Mouse (Mus musculus) heart, embryonic 13.5 days (tissue): ENCODE data around the gene Arhgef17. TPM values are rescaled to one million over a fixed set of nuclear protein-coding genes. Genes with fewer than 3 reads are reported as not detected.

Source experiments
- ATAC-seq: fragments of 200-750 bp; cut with Nextera tagmentation; 2 replicates; pipeline ENCODE4 v1.8.0; 2017; ENCODE audit warnings: moderate TSS enrichment; ENCODE audit not compliant: insufficient number of reproducible peaks, low FRiP score, low TSS enrichment; ENCODE audit errors: extremely low read depth
- H3K27ac ChIP-seq: fragments of 300-500 bp; sonication (generic); replicated peaks from 2 replicates; pipeline ENCODE4 v1.5.1; 2015; ENCODE audit warnings: moderate library complexity, mild to moderate bottlenecking, inconsistent platforms
- H3K27me3 ChIP-seq: fragments of 300-500 bp; sonication (generic); replicated peaks from 2 replicates; pipeline ENCODE4 v1.6.1; 2015; ENCODE audit warnings: mild to moderate bottlenecking, inconsistent platforms
- H3K36me3 ChIP-seq: fragments of 300-500 bp; sonication (generic); 2 replicates; pipeline ENCODE4 v1.6.1; 2015; ENCODE audit warnings: mild to moderate bottlenecking, inconsistent platforms
- H3K4me1 ChIP-seq: fragments of 300-500 bp; sonication (generic); 2 replicates; pipeline ENCODE4 v1.6.1; 2015; ENCODE audit warnings: inconsistent platforms
- H3K4me2 ChIP-seq: fragments of 300-500 bp; sonication (generic); 2 replicates; pipeline ENCODE4 v1.6.1; 2015; ENCODE audit warnings: inconsistent platforms, mild to moderate bottlenecking, moderate library complexity
- H3K4me3 ChIP-seq: fragments of 300-500 bp; sonication (generic); 2 replicates; pipeline ENCODE4 v1.5.1; 2015; ENCODE audit warnings: moderate library complexity, mild to moderate bottlenecking, inconsistent platforms
- H3K9ac ChIP-seq: fragments of 300-500 bp; sonication (generic); 2 replicates; pipeline ENCODE4 v1.6.1; 2015; ENCODE audit warnings: inconsistent platforms, mild to moderate bottlenecking, moderate library complexity
- H3K9me3 ChIP-seq: fragments of 300-500 bp; sonication (generic); 2 replicates; pipeline ENCODE4 v1.6.1; 2016; ENCODE audit warnings: inconsistent platforms
- WGBS: fragments of 180-500 bp; shearing (Covaris S2); methylation state at CpG from one replicate; pipeline ENCODE4 v1.1.7; 2015; ENCODE audit warnings: mixed read lengths; 5-methylcytosine and 5-hydroxymethylcytosine counted together
- polyA plus RNA-seq: library from polyadenylated mRNA; unstranded; fragments of >200 nt; fragmentation: Nextera tagmentation; extraction: Ambion mirVana; gene quantifications from 2 replicates; pipeline ENCODE4 v1.2.1, GENCODE M21; 2015

The Arhgef17 gene
- 5.2 and 5.7 TPM in 2 replicates for polyA plus RNA-seq

DNA sequence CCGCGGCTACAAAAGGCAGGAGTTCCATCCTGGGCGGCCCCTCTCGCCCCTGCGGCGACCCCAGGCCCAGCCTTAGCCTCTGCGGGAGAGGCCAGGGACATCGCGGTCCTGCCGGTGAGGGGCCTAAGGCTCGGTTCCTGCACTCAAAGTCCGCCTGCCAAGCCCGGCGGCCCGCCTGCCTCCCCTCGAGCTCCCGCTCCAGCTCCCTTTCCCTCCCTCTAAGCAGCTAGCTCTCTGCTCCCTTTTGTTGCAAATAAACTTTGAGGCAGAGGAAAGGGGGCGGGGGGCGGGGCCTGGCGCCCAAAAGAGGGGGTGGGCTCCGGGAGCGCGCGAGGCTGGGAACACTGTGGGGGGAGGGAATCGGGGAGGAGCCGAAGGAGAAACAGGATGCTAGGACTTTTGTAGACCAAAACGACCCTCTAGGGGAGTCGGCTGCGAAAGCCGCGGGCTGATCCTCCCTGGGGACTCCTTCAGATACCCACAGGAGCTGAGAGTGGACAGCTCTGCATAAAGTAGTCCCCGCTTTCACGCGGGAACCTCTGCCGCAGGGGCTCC lies at the start of gene Arhgef17:
Gene Arhgef17, minus strand, starts transcription at position 182 of the 555 bp plus-strand sequence.
- H3K27ac ChIP-seq: peak within 1 kb of the TSS; percentile 98
- H3K9ac ChIP-seq: peak within 1 kb of the TSS; percentile 97
- H3K4me1 ChIP-seq: peaks cover 41% of the 10 kb centered on the region
- ATAC-seq: peak; percentile 58
- peaks cover 5% of the 10 kb centered on the region; the same call in 1 of the 2 replicates for H3K36me3 ChIP-seq
- peak within 1 kb of the TSS; percentile 83 for H3K4me2 ChIP-seq
- under 1% methylated on average over 35 of the region's 35 CpGs for WGBS
- H3K9me3 ChIP-seq: no peaks in the 10 kb centered on the region
- peak within 1 kb of the TSS; percentile 84 for H3K4me3 ChIP-seq
- H3K27me3 ChIP-seq: peaks cover 6% of the 10 kb centered on the region; the same call in 1 of the 2 replicates

DNA sequence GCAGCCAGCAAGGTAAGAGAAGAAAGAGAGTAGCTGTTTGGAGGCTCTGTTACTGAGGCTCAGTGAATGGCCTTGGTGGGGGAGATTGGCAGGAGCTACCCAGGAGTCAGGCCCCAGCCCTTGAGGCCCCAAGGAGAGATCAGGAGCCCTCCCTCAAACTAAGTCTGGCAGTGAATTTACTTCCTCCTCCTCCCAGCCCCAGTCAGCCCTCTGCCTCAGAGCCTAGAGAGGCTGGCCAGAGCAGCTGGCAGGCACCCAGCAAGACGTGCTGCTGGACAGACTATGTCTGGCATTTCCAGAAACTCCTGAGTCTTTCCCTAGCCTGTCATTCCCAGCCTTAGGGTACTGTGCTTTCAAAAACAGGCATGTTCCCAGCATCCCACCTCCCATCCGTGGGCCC lies 47.3 kb upstream of the Arhgef17 start:
- H3K4me1 ChIP-seq: peaks cover 30% of the 10 kb centered on the region
- 16% methylated on average over 2 of the region's 2 CpGs for WGBS
- peak overlapping the region; percentile 30; the same call in 1 of the 2 replicates for H3K9ac ChIP-seq

DNA sequence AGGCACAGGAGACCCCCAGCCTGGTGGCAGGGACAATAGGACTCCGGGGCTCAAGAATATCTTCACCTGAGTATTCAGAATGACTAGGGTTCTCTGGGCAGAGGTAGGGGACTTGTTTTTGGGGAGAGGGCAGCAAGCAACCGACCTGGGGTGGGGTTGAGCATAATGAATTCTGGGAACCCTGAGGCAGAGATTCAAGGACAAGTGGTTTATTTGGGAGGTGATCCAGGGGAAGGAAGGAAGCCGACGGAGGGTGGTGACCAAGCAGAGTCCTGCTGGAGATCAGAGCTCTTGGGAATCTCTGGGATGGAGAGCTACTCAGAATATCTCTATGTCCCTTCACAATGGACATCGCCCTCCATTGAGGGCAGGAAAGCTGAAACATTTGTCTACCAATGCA lies 46.3 kb upstream of the Arhgef17 start:
- 69% methylated on average over 5 of the region's 5 CpGs for WGBS
- Histone ChIP-seq H3K9ac (no peak overlapping the region), H3K9me3 (no peaks in the 10 kb centered on the region), H3K27me3 (peaks cover 26% of the 10 kb centered on the region), H3K27ac (no peak overlapping the region), H3K4me1 (peaks cover 40% of the 10 kb centered on the region), H3K4me3 (no peak overlapping the region), H3K4me2 (no peak overlapping the region), H3K36me3 (no peaks in the 10 kb centered on the region)
- ATAC-seq: no peak

More for the DNA sequence above, 47.3 kb upstream of the Arhgef17 start:
- no peaks in the 10 kb centered on the region for H3K9me3 ChIP-seq
- peak; percentile 39; the same call in 1 of the 2 replicates for ATAC-seq
- H3K27me3 ChIP-seq: peaks cover 15% of the 10 kb centered on the region
- no peak overlapping the region for H3K4me2 ChIP-seq
- no peaks in the 10 kb centered on the region for H3K36me3 ChIP-seq
- no peak overlapping the region for H3K4me3 ChIP-seq
- H3K27ac ChIP-seq: peak overlapping the region; percentile 80

DNA sequence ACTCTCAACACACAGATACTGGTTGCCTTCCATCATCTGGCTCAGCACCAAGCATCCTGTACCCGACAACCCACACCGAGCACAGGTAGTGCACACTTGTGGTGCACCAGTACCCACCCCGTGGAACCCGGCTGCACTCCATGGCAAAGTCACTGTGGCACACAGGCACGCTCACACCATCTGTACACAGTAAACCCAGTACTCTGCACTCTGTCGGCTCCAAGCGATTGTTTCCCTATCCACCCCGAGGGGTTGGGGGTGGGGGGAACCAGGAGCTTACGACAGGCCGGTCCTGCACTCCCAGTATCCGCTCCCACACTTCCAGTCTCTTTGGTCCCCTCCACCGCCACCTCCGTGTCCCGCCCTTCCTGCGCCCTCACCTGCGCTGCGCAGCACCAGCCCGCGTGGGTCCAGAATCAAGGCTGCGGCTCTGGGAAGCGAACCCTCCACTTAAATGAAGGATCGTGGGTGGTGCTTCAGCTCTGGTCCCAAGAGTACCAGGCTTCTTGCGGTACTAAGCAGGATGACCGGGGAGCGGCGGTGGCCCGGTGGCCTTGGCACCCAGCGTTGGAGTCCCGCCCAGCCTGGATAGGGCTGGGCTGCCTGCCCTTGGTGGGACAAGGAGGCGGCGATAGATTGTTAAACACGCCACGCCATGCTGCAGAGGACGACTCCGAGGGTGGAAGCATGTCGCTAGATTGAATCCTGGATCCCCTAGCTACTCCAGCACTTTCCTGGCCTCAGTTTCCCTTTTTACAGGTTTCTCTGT lies 42.4 kb upstream of the Arhgef17 start, which contains the start of gene P2ry6:
Gene P2ry6, minus strand, starts transcription at position 515 of the 769 bp plus-strand sequence.
- Histone ChIP-seq H3K27ac (no peak within 1 kb of the TSS), H3K27me3 (peaks cover 60% of the 10 kb centered on the region), H3K4me2 (peak within 1 kb of the TSS; percentile 83), H3K9ac (peak within 1 kb of the TSS; percentile 68), H3K4me3 (peak within 1 kb of the TSS; percentile 52), H3K4me1 (peaks cover 50% of the 10 kb centered on the region), H3K9me3 (no peaks in the 10 kb centered on the region), H3K36me3 (no peaks in the 10 kb centered on the region)
- WGBS: 3% methylated on average over 36 of the region's 36 CpGs
- no peak for ATAC-seq

DNA sequence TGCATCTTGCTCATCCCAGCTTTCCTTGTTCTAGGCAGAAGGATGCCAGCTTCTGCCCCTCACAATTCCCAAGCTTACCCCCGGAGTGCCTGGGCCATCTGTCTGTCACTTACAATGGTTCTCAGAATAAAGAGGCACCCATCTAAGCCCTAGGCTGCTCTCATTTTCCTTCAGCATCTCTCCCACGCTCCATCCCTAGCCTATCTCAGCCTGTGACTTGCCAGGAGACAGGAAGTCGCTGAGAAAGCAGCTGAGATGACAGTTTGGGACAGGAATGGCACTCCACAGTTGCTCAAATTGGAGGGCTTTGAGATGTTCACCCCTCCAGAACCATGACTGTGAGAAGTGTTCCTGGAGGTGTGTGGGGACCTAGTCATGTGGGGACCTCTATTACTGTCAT lies 41.0 kb upstream of the Arhgef17 start:
- Histone ChIP-seq H3K9ac (no peak overlapping the region), H3K27me3 (peaks cover 60% of the 10 kb centered on the region), H3K4me2 (no peak overlapping the region), H3K27ac (no peak overlapping the region), H3K9me3 (no peaks in the 10 kb centered on the region), H3K4me1 (peaks cover 42% of the 10 kb centered on the region), H3K36me3 (no peaks in the 10 kb centered on the region), H3K4me3 (no peak overlapping the region)
- 27% methylated on average over 3 of the region's 3 CpGs for WGBS
- no peak for ATAC-seq

DNA sequence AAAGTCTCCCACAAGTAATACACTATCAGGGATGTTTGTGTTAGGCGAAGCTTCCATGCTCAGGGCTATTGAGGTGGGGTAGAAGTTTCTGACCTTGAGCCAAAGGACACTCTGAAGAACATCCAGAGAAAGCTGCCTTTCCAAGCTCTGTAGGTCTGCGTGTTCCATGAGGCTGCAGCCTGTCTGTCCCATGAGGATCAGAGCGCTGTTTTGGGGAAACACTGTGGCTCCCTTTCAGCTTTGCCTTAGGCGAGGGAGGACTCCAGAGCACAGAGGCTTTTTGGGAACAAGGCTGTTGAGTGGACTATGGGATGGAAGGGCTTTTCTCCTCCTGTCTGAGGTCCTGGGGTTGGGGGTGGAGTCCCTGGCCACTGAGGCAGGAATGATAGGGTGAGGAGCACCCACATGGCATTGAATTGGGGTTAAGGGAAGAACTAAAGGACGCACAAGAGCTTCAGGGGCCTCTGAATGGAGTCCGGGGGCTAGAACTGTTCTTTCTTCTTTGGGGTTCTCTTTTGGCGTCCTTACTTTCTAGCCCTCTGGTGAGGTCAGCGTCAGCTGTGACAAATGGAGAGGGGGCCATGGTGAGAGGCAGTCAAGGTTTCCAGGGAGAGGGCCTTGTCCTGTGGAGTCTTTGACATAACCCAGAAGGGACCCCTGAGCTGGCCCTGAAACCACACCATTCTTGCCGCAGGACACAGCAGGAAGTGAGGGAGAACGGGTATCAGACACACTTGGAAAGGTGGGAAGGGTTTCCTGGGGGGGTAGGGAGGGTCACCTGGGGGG lies 37.2 kb upstream of the Arhgef17 start:
- WGBS: 59% methylated on average over 10 of the region's 10 CpGs
- Histone ChIP-seq H3K27me3 (peaks cover 48% of the 10 kb centered on the region), H3K4me1 (peaks cover 43% of the 10 kb centered on the region)

DNA sequence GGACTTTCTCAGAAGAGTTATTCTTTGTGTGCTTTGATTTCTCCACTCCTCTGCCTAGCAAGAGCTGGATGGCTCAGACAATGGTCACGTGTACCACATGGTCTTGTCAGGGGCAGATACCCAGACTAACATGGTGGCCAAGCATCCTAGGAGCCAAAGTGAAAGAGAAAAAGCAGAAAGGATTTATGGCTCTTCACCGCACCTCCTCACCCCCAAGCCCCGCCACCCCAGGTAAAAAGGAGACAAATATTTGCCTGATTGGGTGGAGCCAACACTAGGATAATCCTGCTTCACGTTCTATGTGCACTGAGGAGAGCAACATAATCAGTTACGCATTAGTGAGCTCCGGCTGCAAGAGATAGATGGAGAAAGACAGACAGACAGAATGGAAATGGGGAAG lies 36.5 kb upstream of the Arhgef17 start:
- ATAC-seq: no peak
- H3K27me3 ChIP-seq: peaks cover 41% of the 10 kb centered on the region
- no peak overlapping the region for H3K27ac ChIP-seq
- WGBS: 81% methylated on average over 6 of the region's 6 CpGs
- no peak overlapping the region for H3K4me2 ChIP-seq
- H3K36me3 ChIP-seq: no peaks in the 10 kb centered on the region
- no peaks in the 10 kb centered on the region for H3K9me3 ChIP-seq
- peaks cover 36% of the 10 kb centered on the region for H3K4me1 ChIP-seq
- no peak overlapping the region for H3K4me3 ChIP-seq
- no peak overlapping the region for H3K9ac ChIP-seq

More for the DNA sequence above, 37.2 kb upstream of the Arhgef17 start:
- Histone ChIP-seq H3K9ac (no peak overlapping the region), H3K4me3 (no peak overlapping the region), H3K36me3 (no peaks in the 10 kb centered on the region), H3K4me2 (no peak overlapping the region), H3K27ac (no peak overlapping the region), H3K9me3 (no peaks in the 10 kb centered on the region)
- no peak for ATAC-seq

DNA sequence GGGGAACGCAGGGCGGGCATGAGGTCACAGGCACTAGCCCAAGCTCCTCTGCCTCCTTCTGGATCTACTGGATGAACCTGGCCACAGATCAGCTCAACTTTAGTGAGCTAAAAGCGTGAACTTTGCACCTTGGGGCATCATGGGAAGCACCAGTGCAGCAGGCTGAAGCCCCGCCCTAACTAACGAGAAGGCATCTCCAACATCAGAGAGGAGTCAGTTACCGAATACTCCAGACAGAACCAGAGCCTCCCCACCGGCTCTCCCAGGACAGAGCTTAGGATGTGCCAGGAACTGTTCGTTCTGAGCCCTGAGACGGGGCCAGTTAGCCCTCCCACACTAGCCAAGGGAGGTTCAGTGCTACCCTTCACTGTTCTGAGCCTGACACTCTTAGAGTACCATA lies 35.9 kb upstream of the Arhgef17 start:
- no peak overlapping the region for H3K27ac ChIP-seq
- peaks cover 41% of the 10 kb centered on the region for H3K27me3 ChIP-seq
- H3K4me1 ChIP-seq: peaks cover 34% of the 10 kb centered on the region
- no peak for ATAC-seq
- no peaks in the 10 kb centered on the region for H3K36me3 ChIP-seq
- WGBS: 74% methylated on average over 9 of the region's 9 CpGs
- no peak overlapping the region for H3K4me2 ChIP-seq
- H3K9ac ChIP-seq: no peak overlapping the region
- no peaks in the 10 kb centered on the region for H3K9me3 ChIP-seq
- no peak overlapping the region for H3K4me3 ChIP-seq

DNA sequence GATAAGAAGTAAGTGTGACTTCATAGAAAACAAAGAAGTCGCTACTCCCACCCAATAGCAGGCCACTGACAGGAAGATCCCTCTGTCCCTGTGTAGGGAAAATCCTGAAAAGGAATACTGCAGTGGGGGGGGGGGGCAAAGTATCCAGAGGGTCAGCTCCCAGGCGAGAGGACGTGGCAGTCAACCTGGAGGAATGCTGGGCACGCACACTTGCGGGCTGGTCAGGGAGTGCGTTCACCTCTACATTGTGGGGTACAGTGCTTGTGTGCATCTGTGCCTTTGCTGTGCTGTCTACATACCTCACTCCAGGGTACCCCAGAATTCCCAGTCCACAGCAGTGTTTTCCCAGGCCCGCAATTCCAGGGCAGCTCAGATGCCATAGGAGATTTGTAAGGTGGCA lies 34.1 kb upstream of the Arhgef17 start:
- no peaks in the 10 kb centered on the region for H3K9me3 ChIP-seq
- H3K4me3 ChIP-seq: no peak overlapping the region
- WGBS: 52% methylated on average over 7 of the region's 7 CpGs
- no peak overlapping the region for H3K9ac ChIP-seq
- no peak overlapping the region for H3K27ac ChIP-seq
- H3K36me3 ChIP-seq: no peaks in the 10 kb centered on the region
- no peak overlapping the region for H3K4me2 ChIP-seq
- peaks cover 30% of the 10 kb centered on the region for H3K4me1 ChIP-seq
- H3K27me3 ChIP-seq: peaks cover 23% of the 10 kb centered on the region
- ATAC-seq: no peak

DNA sequence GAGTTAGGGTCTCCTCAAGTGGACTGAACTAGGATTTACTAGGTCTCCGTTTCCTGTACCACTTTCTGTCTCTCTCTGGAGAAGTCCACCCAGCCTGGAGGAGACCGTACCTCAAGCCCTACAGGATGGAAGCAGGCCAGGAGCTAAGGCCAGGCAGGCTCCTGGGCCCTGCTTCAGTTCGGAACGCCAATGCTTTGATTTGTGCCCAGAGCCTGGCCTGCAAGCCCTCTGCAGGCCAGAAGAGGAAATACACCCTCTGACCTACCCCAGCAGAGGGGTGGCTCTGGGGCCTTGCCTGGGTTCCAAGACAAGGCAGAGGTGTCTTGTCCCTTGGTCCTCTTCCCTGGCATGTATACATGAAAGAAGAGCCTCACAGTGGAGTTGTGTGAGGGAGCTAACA lies 33.2 kb upstream of the Arhgef17 start:
- Histone ChIP-seq H3K27ac (no peak overlapping the region), H3K9me3 (no peaks in the 10 kb centered on the region), H3K36me3 (no peaks in the 10 kb centered on the region), H3K4me1 (peaks cover 30% of the 10 kb centered on the region), H3K27me3 (peaks cover 14% of the 10 kb centered on the region), H3K9ac (no peak overlapping the region), H3K4me2 (no peak overlapping the region), H3K4me3 (no peak overlapping the region)
- 16% methylated on average over 4 of the region's 4 CpGs for WGBS
- no peak for ATAC-seq

DNA sequence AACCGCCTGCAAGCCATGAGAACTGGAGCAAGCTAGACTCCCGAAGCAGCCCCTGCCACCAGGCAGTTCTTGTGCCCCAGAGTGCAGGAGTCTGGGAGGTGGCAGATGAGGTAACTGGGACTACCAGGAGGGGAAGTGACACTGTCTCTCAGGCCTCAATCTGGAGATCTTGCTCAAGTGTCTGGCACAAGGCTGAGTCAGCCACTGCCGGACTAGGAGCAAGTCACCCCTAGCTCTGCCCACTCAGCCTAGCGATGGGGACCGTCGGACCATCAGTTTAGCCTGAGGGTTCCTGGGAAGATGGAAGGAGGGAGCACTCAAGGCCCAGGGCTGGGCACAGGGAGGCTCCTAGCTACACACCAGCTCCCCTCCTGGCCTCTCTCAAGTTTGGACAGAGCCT lies 32.3 kb upstream of the Arhgef17 start:
- Histone ChIP-seq H3K4me3 (no peak overlapping the region), H3K27ac (no peak overlapping the region), H3K9me3 (no peaks in the 10 kb centered on the region), H3K36me3 (no peaks in the 10 kb centered on the region), H3K4me2 (no peak overlapping the region), H3K4me1 (peaks cover 22% of the 10 kb centered on the region), H3K9ac (no peak overlapping the region), H3K27me3 (peaks cover 10% of the 10 kb centered on the region)
- WGBS: 82% methylated on average over 6 of the region's 6 CpGs
- ATAC-seq: no peak
